8 mouse cellular contexts compared by ENCODE assay signal in the genomic region with DNA sequence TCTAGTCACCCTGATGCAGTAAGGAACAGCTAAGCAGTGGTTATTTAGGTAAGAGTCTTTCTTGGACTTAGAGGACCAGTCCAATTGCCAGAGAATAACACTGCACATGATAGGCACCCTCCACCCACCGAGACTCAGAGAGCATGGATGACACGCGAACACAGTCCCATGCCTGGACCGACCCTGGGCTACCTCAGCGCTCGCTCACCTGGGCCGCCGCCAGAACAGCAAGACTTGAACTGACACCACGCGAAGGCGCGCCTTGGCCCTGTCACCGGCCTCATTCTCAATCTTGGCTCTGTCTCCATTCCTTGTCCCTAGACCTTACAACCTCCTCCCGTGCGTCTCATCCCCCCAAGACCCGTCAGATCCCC. TPM values are rescaled to one million over a fixed set of nuclear protein-coding genes. Genes with fewer than 3 reads are reported as not detected.
A peak's percentile ranks its signal among the peaks of the same experiment; 100 is the strongest.
DNase-seq lines count a peak whose midpoint lies in the region; ATAC-seq lines count a peak whose summit lies in the region.

No protein-coding gene starts in this region.

- H3K4me2 ChIP-seq in intestine, embryonic 14.5 days (ENCODE audit: low read length), result peak overlapping the region; percentile 90
- peak overlapping the region; percentile 97 for H3K4me2 ChIP-seq in liver, embryonic 11.5 days
- peak overlapping the region; percentile 90 for H3K4me2 ChIP-seq in neural tube, embryonic 13.5 days

- H3K27me3 ChIP-seq in intestine, embryonic 14.5 days (replicated peaks; ENCODE audit: control insufficient read depth, insufficient read depth, low read length), result no peaks in the 10 kb centered on the region
- no peaks in the 10 kb centered on the region for H3K27me3 ChIP-seq in liver, embryonic 11.5 days (replicated peaks; ENCODE audit: control insufficient read depth, insufficient read depth, low read length)
- H3K27me3 ChIP-seq in neural tube, embryonic 13.5 days, result no peaks in the 10 kb centered on the region

- no peaks in the 10 kb centered on the region for H3K9me3 ChIP-seq in intestine, embryonic 14.5 days (ENCODE audit: control insufficient read depth, low read length)
- H3K9me3 ChIP-seq in liver, embryonic 11.5 days (ENCODE audit: control insufficient read depth, low read length), result no peaks in the 10 kb centered on the region
- no peaks in the 10 kb centered on the region for H3K9me3 ChIP-seq in neural tube, embryonic 13.5 days

- ATAC-seq in intestine, embryonic 14.5 days (replicated peaks; ENCODE audit: low FRiP score, low TSS enrichment, low read depth), result no peak
- ATAC-seq in liver, embryonic 11.5 days (replicated peaks; ENCODE audit: low FRiP score), result no peak
- no peak for ATAC-seq in neural tube, embryonic 13.5 days (ENCODE audit: low read depth)

- peak overlapping the region; percentile 95 for H3K9ac ChIP-seq in intestine, embryonic 14.5 days (ENCODE audit: low read length)
- H3K9ac ChIP-seq in liver, embryonic 11.5 days (ENCODE audit: low read depth, low read length), result peak overlapping the region; percentile 92
- peak overlapping the region; percentile 99 for H3K9ac ChIP-seq in neural tube, embryonic 13.5 days

- H3K27ac ChIP-seq in intestine, embryonic 14.5 days (ENCODE audit: low read depth), result peak overlapping the region; percentile 66; the same call in 1 of the 2 replicates
- H3K27ac ChIP-seq in liver, embryonic 11.5 days (ENCODE audit: low read depth, low read length), result 0 out of 2 replicates have a peak overlapping the region, but pooled peaks have one; percentile 83
- H3K27ac ChIP-seq in neural tube, embryonic 13.5 days (replicated peaks), result peak overlapping the region; percentile 97

- DNase-seq in left cerebral cortex, postnatal 10 days (ENCODE audit: extremely low spot score in 1 of 2, low spot score in 2 of 2), result peak; percentile 33 to 75
- no peak for DNase-seq in left cerebral cortex, adult 11 months (ENCODE audit: low spot score)
- peak; percentile 88 for DNase-seq in cerebellum, postnatal 10 days
- DNase-seq in gastrocnemius, postnatal 14 days, result peak; percentile 63
- DNase-seq in intestine, embryonic 14.5 days (ENCODE audit: low spot score), result peak; percentile 73
- DNase-seq in liver, embryonic 11.5 days (ENCODE audit: low spot score), result peak; percentile 36
- peak; percentile 24 to 28 for DNase-seq in thymus, postnatal 36 days

- WGBS in intestine, embryonic 14.5 days, result 1% methylated on average over 16 of the region's 16 CpGs
- WGBS in liver, embryonic 11.5 days, result 1% methylated on average over 16 of the region's 16 CpGs
- 0% methylated on average over 16 of the region's 16 CpGs for WGBS in neural tube, embryonic 13.5 days

- peaks cover 28% of the 10 kb centered on the region; the same call in 1 of the 2 replicates for H3K4me1 ChIP-seq in intestine, embryonic 14.5 days (replicated peaks; ENCODE audit: control insufficient read depth, insufficient read depth, low read length)
- H3K4me1 ChIP-seq in liver, embryonic 11.5 days (replicated peaks; ENCODE audit: control insufficient read depth, insufficient read depth, low read length), result peaks cover 39% of the 10 kb centered on the region
- peaks cover 58% of the 10 kb centered on the region for H3K4me1 ChIP-seq in neural tube, embryonic 13.5 days (replicated peaks)

- no peaks in the 10 kb centered on the region for H3K36me3 ChIP-seq in intestine, embryonic 14.5 days (ENCODE audit: control insufficient read depth, insufficient read depth, low read length)
- peaks cover 4% of the 10 kb centered on the region for H3K36me3 ChIP-seq in liver, embryonic 11.5 days (ENCODE audit: control insufficient read depth, insufficient read depth, low read length)
- no peaks in the 10 kb centered on the region for H3K36me3 ChIP-seq in neural tube, embryonic 13.5 days

- intact Hi-C loops in left cerebral cortex, postnatal 10 days (cut with DNase I), result loop anchor here (10.0 kb wide), 1 partner anchor 147 kb away; no protein-coding TSS in a partner anchor
- intact Hi-C loops in gastrocnemius, postnatal 14 days (cut with DNase I; ENCODE audit: low total_unique reads), result no loop called here

- H3K4me3 ChIP-seq in intestine, embryonic 14.5 days (ENCODE audit: low read depth, low read length), result peak overlapping the region; percentile 87
- H3K4me3 ChIP-seq in liver, embryonic 11.5 days (ENCODE audit: low read depth, low read length), result peak overlapping the region; percentile 95
- peak overlapping the region; percentile 96 for H3K4me3 ChIP-seq in neural tube, embryonic 13.5 days

RNA-seq across cellular contexts. Expression of a gene that starts 1.0 kb away (rescaled TPM):
- total RNA-seq in left cerebral cortex, postnatal 10 days (2021), result 100 to 1,000 TPM; 155 to 168 TPM
- 10 to 100 TPM; 24.9 to 27.4 TPM for total RNA-seq in gastrocnemius, postnatal 14 days (2021)
- polyA plus RNA-seq in intestine, embryonic 14.5 days (2014; fragmentation: Nextera tagmentation; extraction: Ambion mirVana), result 16.8 and 17.7 TPM in 2 replicates
- 14.2 and 14.5 TPM in 2 replicates for polyA plus RNA-seq in liver, embryonic 11.5 days (2014; fragmentation: Nextera tagmentation; extraction: Ambion mirVana)
- polyA plus RNA-seq in neural tube, embryonic 13.5 days (2015; fragmentation: Nextera tagmentation; extraction: Ambion mirVana), result 55.6 and 61.4 TPM in 2 replicates

RNA-seq across cellular contexts. Expression of a gene that starts 39.5 kb away (rescaled TPM):
- total RNA-seq in left cerebral cortex, postnatal 10 days (2021), result 10 to 100 TPM; 82.3 to 85.1 TPM
- 100 to 1,000 TPM; 187 to 194 TPM for total RNA-seq in gastrocnemius, postnatal 14 days (2021)
- 90.2 and 90.3 TPM in 2 replicates for polyA plus RNA-seq in intestine, embryonic 14.5 days (2014; fragmentation: Nextera tagmentation; extraction: Ambion mirVana)
- 290 and 303 TPM in 2 replicates for polyA plus RNA-seq in liver, embryonic 11.5 days (2014; fragmentation: Nextera tagmentation; extraction: Ambion mirVana)
- 116 and 124 TPM in 2 replicates for polyA plus RNA-seq in neural tube, embryonic 13.5 days (2015; fragmentation: Nextera tagmentation; extraction: Ambion mirVana)
